Mouse (Mus musculus) pancreas, adult 10 weeks (tissue): ENCODE measurements around the gene Vmn2r15. TPM values are rescaled to one million over a fixed set of nuclear protein-coding genes. Genes with fewer than 3 reads are reported as not detected.

Experiments used
- polyA plus RNA-seq: library from polyadenylated mRNA; stranded (reverse); fragments of 350-450 nt; fragmentation: Illumina TruSeq; extraction: RNeasy Lipid Tissue Mini Kit (QIAGEN cat#74804); gene quantifications from one replicate; pipeline ENCODE4 v1.2.3, GENCODE M21; 2015; ENCODE audit warnings: low read depth, low replicate concordance; ENCODE audit not compliant: insufficient read depth

Vmn2r15 gene
- polyA plus RNA-seq: not detected

GRCm38 (mm10) chr5:109297544-109297943, at the start of gene Vmn2r15:
Gene Vmn2r15 (minus strand): TSS chr5:109297644.

GRCm38 (mm10) chr5:109329862-109330261, 32.4 kb upstream of the Vmn2r15 start, which contains the start of gene Vmn2r16:
Gene Vmn2r16 (plus strand): TSS chr5:109330162.

Other genes starting within 250 kb of the Vmn2r15 start
- gene Vmn2r11, start 238.1 kb downstream of the Vmn2r15 start, polyA plus RNA-seq: not detected
- gene Vmn2r12, start 199.7 kb downstream of the Vmn2r15 start, polyA plus RNA-seq: not detected
- gene Vmn2r13, start 105.4 kb downstream of the Vmn2r15 start, polyA plus RNA-seq: not detected
- not detected for gene Vmn2r14, start 72.9 kb downstream of the Vmn2r15 start, polyA plus RNA-seq
- not detected for gene Vmn2r16, start 32.5 kb upstream of the Vmn2r15 start, polyA plus RNA-seq
- gene Vmn2r17, start 122.0 kb upstream of the Vmn2r15 start, polyA plus RNA-seq: not detected